ENCODE assay signal across 8 mouse cellular contexts in the genomic region with DNA sequence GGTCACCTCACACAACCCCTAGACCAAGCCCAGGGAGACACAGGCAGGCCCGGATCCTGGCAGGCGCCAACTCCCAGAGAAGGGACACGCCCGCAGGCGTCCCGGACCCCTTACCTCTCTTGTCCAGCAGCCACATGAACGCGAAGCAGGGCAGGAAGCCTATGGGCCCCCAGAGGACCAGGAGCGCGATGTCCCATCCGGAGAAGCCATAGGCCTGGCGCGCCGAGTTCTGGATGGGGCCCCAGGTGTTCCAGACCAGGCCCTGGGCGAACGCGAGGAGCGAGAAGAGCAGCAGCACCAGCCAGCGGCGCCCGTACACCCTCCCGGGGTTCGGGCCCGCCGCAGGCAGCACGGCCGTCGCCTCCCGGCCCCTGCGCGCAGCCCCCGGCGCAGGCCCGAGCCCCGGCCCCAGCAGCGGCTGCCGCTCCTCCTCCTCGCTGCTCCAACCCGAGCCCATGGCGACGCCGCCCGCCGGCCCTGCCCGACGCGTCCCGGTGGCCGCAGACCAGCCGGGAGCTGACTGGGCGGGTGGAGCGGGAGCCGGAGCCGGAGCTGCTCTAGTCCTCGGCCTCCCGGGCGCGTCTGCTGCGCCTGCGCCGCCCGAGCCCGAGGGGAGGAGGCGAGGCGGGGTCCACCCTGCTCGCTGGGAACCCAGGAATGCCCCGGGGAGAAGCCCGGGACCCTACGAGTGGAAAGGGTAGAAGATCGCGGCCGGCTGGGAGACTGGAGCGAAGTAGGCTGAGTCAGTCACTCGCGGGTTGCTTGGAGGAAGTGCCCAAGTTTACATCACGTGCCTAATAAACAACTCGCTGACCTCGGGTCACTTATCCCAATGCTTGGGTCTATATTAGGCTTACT. TPM values are rescaled to one million over a fixed set of nuclear protein-coding genes. Genes with fewer than 3 reads are reported as not detected.
DNase-seq lines count a peak whose midpoint lies in the region; ATAC-seq and TF ChIP-seq lines count a peak whose summit lies in the region.

A gene (minus strand): TSS at position 572 of the 858 bp plus-strand sequence.

- H3K36me3 ChIP-seq in forebrain, embryonic 15.5 days: no peaks in the 10 kb centered on the region
- no peaks in the 10 kb centered on the region for H3K36me3 ChIP-seq in liver, postnatal 0 days (replicated peaks; ENCODE audit: insufficient read depth, low read length)
- no peaks in the 10 kb centered on the region for H3K36me3 ChIP-seq in neural tube, embryonic 13.5 days
- no peaks in the 10 kb centered on the region for H3K36me3 ChIP-seq in testis, adult 2 months (ENCODE audit: control insufficient read depth, insufficient read depth, low read length)

- no peaks in the 10 kb centered on the region for H3K9me3 ChIP-seq in forebrain, embryonic 15.5 days
- no peaks in the 10 kb centered on the region for H3K9me3 ChIP-seq in liver, postnatal 0 days (ENCODE audit: low read length)
- no peaks in the 10 kb centered on the region for H3K9me3 ChIP-seq in neural tube, embryonic 13.5 days

- intact Hi-C loops in heart, postnatal 14 days (cut with DNase I): no loop called here

- DNase-seq in CD8-positive naive resting alpha-beta T cell, adult 2 months (ENCODE audit: low read depth in 2 of 2, low spot score in 2 of 2): peak; percentile 31 to 46
- peak; percentile 79 for DNase-seq in cerebellum, adult 11-12 months
- DNase-seq in heart, postnatal 14 days: peak; percentile 84 to 87
- peak; percentile 72 for DNase-seq in layer of hippocampus, adult 11-12 months (ENCODE audit: low spot score)
- DNase-seq in liver, postnatal 0 days: peak; percentile 82

- no peaks in the 10 kb centered on the region for H3K27me3 ChIP-seq in forebrain, embryonic 15.5 days
- no peaks in the 10 kb centered on the region for H3K27me3 ChIP-seq in liver, postnatal 0 days (ENCODE audit: insufficient read depth, low read length)
- H3K27me3 ChIP-seq in neural tube, embryonic 13.5 days: no peaks in the 10 kb centered on the region
- no peaks in the 10 kb centered on the region for H3K27me3 ChIP-seq in testis, adult 2 months (ENCODE audit: control insufficient read depth, insufficient read depth, low read length)

- peaks cover 42% of the 10 kb centered on the region for H3K4me1 ChIP-seq in forebrain, embryonic 15.5 days
- peaks cover 43% of the 10 kb centered on the region for H3K4me1 ChIP-seq in liver, postnatal 0 days (ENCODE audit: insufficient read depth)
- H3K4me1 ChIP-seq in neural tube, embryonic 13.5 days (replicated peaks): peaks cover 53% of the 10 kb centered on the region
- H3K4me1 ChIP-seq in testis, adult 2 months (ENCODE audit: control insufficient read depth, insufficient read depth, low read length): peaks cover 10% of the 10 kb centered on the region

- no peak for TF ChIP-seq EP300 in liver, postnatal 0 days (IDR thresholded peaks at IDR 0.05; ENCODE audit: low read depth)

- H3K4me3 ChIP-seq in forebrain, embryonic 15.5 days: peak within 1 kb of the TSS; percentile 79
- H3K4me3 ChIP-seq in liver, postnatal 0 days (ENCODE audit: low read depth, low read length): peak within 1 kb of the TSS; percentile 86
- peak within 1 kb of the TSS; percentile 65 for H3K4me3 ChIP-seq in neural tube, embryonic 13.5 days
- H3K4me3 ChIP-seq in testis, adult 2 months (ENCODE audit: control insufficient read depth, low read depth, low read length): peak within 1 kb of the TSS; percentile 100

- H3K9ac ChIP-seq in forebrain, embryonic 15.5 days (replicated peaks): peak within 1 kb of the TSS; percentile 95
- H3K9ac ChIP-seq in liver, postnatal 0 days (replicated peaks): peak within 1 kb of the TSS; percentile 93
- peak within 1 kb of the TSS; percentile 95 for H3K9ac ChIP-seq in neural tube, embryonic 13.5 days

- TF ChIP-seq CTCF in liver, postnatal 0 days (IDR thresholded peaks at IDR 0.05; ENCODE audit: low read depth): no peak
- TF ChIP-seq CTCF in testis, adult 2 months (IDR thresholded peaks at IDR 0.05; ENCODE audit: control insufficient read depth, insufficient read depth, insufficient replicate concordance, low read depth, low read length): no peak

- peak within 1 kb of the TSS; percentile 85 for H3K4me2 ChIP-seq in forebrain, embryonic 15.5 days (replicated peaks)
- H3K4me2 ChIP-seq in liver, postnatal 0 days (ENCODE audit: low read depth, low read length): peak within 1 kb of the TSS; percentile 78
- H3K4me2 ChIP-seq in neural tube, embryonic 13.5 days: peak within 1 kb of the TSS; percentile 91

- peak; percentile 89 for ATAC-seq in forebrain, embryonic 15.5 days (replicated peaks)
- ATAC-seq in liver, postnatal 0 days: peak; percentile 73
- ATAC-seq in neural tube, embryonic 13.5 days (ENCODE audit: low read depth): peak; percentile 88

- peak; percentile 41 for TF ChIP-seq POLR2A in testis, adult 2 months (IDR thresholded peaks at IDR 0.05; ENCODE audit: control insufficient read depth, low read depth, low read length)

- H3K27ac ChIP-seq in forebrain, embryonic 15.5 days (replicated peaks): peak within 1 kb of the TSS; percentile 94
- H3K27ac ChIP-seq in liver, postnatal 0 days (ENCODE audit: low read depth): peak within 1 kb of the TSS; percentile 82
- H3K27ac ChIP-seq in neural tube, embryonic 13.5 days (replicated peaks): peak within 1 kb of the TSS; percentile 86
- peak within 1 kb of the TSS; percentile 61 for H3K27ac ChIP-seq in testis, adult 2 months (ENCODE audit: control insufficient read depth, insufficient read depth, low read depth, low read length)

- WGBS in forebrain, embryonic 15.5 days: under 1% methylated on average over 61 of the region's 78 CpGs
- WGBS in liver, postnatal 0 days (ENCODE audit: insufficient replicate concordance): under 1% methylated on average over 54 of the region's 78 CpGs
- under 1% methylated on average over 75 of the region's 78 CpGs for WGBS in neural tube, embryonic 13.5 days

RNA-seq across cellular contexts. Expression of the gene that starts here (rescaled TPM):
- 33.1 and 40.1 TPM in 2 replicates for polyA plus RNA-seq in forebrain, embryonic 15.5 days (2015; fragmentation: Nextera tagmentation; extraction: Ambion mirVana)
- 10 to 100 TPM; 56.2 to 61.5 TPM for total RNA-seq in heart, postnatal 14 days (2021)
- 5.7 and 6.2 TPM in 2 replicates for polyA plus RNA-seq in liver, postnatal 0 days (2015; fragmentation: Nextera tagmentation; extraction: Ambion mirVana)
- 30.6 and 33.7 TPM in 2 replicates for polyA plus RNA-seq in neural tube, embryonic 13.5 days (2015; fragmentation: Nextera tagmentation; extraction: Ambion mirVana)
- polyA plus RNA-seq in testis, adult 2 months (2012; rRNA removed): 3.3 and 3.5 TPM in 2 replicates

Comparison
In these comparisons a context has a peak if more than half of its experiments do, and no peak if none do; other contexts are left out.
1. Peak in every context shown above with its lines: DNase-seq, ATAC-seq, H3K4me3 ChIP-seq and H3K27ac ChIP-seq.